Mouse (Mus musculus) adrenal gland, postnatal 10 days (tissue): ENCODE results near the gene Sdk1. TPM values are rescaled to one million over a fixed set of nuclear protein-coding genes. Genes with fewer than 3 reads are reported as not detected.

Experiments
- DNase-seq: peaks from one replicate; pipeline ENCODE4 v3.0.0; 2021; ENCODE audit warnings: mixed read lengths
- total RNA-seq, 2 experiments: library from RNA; stranded (reverse); gene quantifications; 2 replicates each; pipeline ENCODE4 v1.2.3; 2021

Gene Sdk1
- total RNA-seq, 2 experiments from 2014 or later = 8.5 to 14.0 TPM

DNA sequence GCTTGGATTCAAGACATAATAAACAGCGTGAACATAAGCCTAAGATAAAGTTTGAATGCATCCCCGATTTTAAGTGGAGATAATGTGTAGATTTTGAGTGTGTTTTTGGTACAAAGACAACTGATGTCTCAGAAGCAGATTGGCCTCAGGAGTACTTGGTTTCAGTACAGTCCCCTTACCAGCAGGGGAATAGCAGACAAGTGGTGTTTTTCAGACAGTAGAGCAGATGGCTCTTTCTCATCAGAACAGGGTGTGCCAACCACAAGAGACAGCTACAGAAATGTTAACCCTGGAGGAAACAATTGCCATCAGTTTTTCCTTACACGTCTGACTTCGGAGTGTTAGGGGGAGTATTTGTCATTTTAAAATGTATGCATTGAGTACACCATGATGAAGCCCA is 83.6 kb downstream of the Sdk1 start:
- DNase-seq = no peak

DNA sequence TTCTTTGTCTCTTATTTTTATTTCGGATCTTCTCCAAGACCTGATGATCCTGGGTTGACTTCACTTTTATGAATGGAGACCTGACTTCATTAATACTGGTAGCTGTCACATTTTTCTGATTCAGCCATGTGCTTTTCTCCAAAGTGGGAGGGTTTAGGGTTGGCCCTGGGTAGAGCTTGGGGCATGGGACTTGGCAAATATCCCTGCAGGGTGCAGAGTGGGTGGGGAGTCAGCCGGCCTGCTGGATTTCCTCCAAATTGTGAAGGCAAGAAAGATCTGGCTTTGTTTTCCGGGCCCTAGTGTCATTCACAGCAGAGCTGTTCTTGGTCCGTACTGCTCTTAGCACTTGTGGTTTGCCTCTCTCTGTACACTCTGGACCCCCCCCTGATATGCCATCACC is 103.1 kb downstream of the Sdk1 start:
- DNase-seq = peak; percentile 62

DNA sequence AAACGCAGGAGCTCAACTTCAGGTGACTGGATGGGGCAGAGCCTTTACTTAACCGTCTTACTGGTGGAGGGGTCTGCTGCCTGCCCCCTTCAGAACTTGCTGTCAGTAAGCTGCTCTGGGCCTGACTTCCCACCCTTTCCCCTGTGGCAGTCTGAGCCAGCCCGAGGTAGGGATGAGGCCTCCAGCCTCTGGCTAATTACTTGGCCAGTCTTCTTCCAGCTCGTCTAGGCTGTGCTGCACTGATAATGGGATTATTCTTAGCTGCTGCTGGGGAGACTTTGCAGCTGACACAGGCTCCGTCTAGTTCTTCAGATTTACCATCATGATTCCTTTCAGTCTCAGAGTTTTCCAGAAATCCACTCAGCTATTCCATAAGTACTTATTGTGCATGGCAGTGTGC is 104.2 kb downstream of the Sdk1 start:
- no peak for DNase-seq

DNA sequence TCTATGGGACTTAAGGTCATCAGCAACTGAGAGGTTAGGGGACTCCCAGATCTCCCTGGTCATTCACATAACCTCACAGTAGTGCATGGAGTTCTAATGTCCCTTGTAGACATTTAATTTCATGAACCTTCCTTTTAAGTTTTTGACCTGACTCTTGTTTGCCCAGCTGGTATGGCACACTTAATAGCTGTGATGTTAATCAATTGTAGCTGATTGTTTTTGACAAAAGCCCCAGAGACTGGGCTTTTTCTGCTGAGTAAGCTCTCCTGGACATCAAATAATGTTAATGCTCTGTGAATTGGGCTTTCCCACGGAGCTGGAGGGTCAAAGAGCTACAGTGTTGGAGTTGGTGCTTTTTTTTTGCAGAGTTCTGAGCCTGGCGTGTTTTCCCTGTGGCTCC is 121.4 kb downstream of the Sdk1 start:
- DNase-seq = no peak

GRCm38 (mm10) chr5:141363956-141364355 is 122.7 kb downstream of the Sdk1 start:
- DNase-seq = peak; percentile 75

- DNase-seq = peak; percentile 62
These were observed 127.3 kb downstream of the Sdk1 start for GRCm38 (mm10) chr5:141368567-141368966.

- DNase-seq = no peak
These were observed 133.5 kb downstream of the Sdk1 start for GRCm38 (mm10) chr5:141374797-141375196.

DNA sequence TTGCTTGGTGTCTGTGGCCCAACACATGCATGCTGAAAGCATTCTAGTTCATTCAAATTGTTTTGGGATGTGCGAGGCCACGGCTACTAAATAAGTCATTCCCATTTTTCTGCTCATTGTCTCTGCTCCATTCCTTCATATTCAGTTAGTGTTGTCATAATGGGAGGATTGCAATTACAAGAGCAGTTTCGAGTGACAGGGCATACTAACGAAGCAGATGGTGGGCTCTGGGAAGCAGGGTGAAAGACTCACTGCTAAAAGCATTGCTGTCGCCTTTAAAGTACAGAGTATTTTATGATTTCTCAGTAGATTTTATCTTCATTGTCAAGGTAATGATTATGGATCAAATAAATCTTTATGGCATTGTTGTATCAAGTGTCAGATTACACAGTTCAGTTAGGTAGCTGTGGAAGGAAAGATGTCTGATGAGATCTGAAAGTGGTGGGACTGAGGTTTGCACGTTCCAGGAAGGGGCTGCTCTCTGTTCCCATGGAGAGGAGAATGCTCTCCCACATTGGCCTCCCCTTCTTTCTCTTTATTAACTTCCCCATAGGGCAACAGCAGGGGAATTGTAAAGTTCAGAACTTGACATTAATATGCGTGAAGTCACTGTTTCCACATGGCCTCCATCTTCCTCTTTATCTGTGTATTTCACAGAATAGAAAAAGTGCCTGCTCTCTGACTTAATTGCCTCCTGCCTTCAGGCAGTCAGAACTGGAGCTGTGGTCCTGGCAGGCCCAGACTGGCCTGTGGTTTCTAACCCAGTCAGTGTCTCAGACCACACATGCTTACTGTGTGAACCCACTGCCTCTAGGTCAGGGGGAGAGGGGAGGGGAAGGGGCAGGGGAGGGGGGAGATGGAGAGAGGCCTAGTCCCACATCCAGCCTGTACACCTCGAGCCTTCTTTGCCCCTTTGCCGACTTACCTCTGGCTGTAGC is 138.8 kb downstream of the Sdk1 start:
- DNase-seq = no peak

GRCm38 (mm10) chr5:141380774-141381156 is 139.5 kb downstream of the Sdk1 start:
- no peak for DNase-seq

GRCm38 (mm10) chr5:141381581-141381980 is 140.3 kb downstream of the Sdk1 start:
- peak; percentile 32 for DNase-seq

DNA sequence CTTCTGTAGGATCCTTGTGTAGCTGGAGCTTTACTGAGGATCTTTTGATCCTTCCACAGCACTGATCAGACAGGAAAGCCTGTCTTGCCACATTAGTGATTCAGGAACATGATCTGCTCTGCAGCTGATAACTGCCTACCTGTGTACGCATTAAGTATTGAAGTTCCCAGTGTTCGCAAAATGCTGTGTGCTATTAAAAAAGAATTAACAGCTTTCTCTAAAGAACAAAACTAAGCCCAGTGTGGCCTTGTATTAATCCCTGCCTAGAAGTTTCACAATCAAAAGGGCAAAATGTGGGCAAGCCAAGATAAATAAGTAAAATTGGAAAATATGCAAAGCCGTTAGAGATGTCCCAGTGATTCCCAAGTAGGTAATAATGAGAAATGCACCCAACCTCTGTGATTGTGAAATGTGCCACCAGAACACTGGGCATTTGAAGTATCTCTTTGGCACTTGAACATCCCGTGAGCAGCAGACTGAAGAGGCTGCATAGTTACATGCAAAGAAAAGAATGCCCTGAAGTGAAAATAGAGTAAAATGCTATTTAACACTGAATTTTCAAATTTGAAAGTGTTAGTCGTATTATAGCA is 141.1 kb downstream of the Sdk1 start:
- DNase-seq = no peak

- no peak for DNase-seq
These were observed 147.2 kb downstream of the Sdk1 start for GRCm38 (mm10) chr5:141388451-141388850.

GRCm38 (mm10) chr5:141390541-141390940 is 149.3 kb downstream of the Sdk1 start:
- DNase-seq = no peak

DNA sequence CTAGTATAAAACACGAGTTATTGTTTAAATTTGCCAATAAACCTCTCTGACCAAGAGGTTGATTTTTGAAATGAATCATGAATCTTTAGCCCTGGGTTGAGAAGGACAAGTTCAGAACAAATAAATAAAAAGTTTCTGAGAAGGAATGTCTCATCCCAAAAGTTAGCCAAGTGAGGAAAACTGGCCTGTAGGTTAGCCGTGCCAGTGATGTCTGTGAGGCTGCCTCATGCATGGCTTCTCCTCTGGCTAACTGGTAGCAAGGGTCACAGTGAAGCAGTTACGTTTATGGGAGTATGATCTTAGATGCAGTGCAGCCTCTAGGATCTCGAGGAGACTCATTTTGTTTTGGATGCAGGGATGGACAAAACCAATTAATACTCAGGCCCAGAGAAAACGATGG is 149.9 kb downstream of the Sdk1 start:
- DNase-seq = no peak

DNA sequence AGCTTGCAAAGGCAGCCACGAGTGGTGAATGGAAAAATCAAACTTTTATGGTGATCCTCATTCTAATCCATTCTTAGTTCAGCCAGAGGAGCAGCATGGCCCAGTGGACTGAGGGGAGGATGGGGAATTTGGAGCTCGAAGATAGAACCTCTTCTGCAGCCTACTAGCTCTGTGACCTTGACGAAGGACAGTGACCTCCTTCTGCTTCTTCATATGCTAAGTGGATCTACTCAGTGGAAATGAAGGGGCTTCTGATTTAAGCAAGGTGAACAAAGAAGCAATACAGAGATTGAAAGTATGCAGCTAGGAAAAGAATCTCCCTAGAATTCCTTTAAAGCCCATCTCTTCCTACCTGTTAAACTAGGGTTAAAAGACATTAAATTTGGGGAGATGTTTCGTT is 152.6 kb downstream of the Sdk1 start:
- DNase-seq = no peak

GRCm38 (mm10) chr5:141394586-141394985 is 153.3 kb downstream of the Sdk1 start:
- no peak for DNase-seq

DNA sequence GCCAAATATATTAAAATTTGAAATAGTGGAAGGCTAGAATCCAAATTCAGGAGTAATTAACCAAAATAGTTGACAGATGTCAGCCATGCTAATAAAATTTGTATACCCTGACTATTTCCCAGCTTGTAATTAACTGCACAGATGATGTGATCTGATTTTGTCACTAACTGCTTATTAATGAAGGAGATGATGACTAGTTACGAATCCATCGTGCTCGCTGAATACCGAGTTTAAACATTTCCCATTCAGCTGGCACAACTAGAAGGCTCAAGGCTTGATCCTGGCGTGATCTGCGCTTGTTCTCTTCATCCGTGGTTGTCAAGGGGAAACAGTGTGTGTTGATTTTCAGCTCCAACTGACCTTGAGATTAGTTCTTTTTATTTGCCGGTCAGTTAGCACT is 162.5 kb downstream of the Sdk1 start:
- DNase-seq = no peak

DNA sequence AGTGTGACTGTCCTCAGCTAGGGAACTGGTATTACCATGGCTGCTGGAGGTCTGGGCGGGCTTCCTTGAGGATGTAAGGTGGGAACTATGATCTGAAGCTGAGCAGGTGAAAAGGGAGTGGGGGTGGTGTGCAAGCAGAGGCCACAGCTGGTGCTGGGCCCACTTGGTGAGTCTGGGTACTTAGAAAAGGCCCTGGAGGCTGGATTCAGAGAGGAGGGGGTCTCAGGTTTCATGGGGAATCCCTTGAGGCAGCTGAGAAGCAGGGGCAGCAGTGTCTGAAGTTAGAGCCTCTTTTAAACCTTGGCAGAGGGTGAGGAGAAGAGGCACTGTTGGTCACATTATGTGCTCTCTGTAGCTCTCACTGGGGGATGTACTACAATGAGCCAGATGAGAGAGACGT is 163.4 kb downstream of the Sdk1 start:
- DNase-seq = no peak

GRCm38 (mm10) chr5:141406926-141407325 is 165.6 kb downstream of the Sdk1 start:
- DNase-seq = no peak

- DNase-seq = no peak
These were observed 171.7 kb downstream of the Sdk1 start for GRCm38 (mm10) chr5:141413013-141413412.

GRCm38 (mm10) chr5:141415644-141416243 is 174.5 kb downstream of the Sdk1 start:
- no peak for DNase-seq

GRCm38 (mm10) chr5:141428132-141428531 is 186.8 kb downstream of the Sdk1 start:
- no peak for DNase-seq

DNA sequence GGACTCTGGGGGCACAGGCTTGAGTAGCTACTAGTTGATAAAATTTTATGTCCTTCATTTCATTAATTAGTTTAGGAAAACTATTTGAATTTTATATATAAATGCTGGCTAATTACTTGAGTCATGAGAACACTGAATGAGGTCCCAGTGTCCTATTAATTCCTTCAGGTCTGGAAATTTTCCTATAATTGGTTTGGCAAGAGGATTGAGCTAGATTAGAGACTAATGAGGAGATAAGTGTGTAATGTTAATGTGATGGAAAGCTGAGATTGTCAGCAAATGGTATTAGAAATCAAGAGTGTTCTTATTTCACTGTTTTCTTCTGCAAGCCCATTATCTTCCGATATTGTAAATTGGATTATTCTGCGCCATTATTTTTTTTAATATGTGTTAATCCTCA is 192.0 kb downstream of the Sdk1 start:
- DNase-seq = no peak
